Mouse (Mus musculus): ENCODE data around the gene Hipk1.

DNA sequence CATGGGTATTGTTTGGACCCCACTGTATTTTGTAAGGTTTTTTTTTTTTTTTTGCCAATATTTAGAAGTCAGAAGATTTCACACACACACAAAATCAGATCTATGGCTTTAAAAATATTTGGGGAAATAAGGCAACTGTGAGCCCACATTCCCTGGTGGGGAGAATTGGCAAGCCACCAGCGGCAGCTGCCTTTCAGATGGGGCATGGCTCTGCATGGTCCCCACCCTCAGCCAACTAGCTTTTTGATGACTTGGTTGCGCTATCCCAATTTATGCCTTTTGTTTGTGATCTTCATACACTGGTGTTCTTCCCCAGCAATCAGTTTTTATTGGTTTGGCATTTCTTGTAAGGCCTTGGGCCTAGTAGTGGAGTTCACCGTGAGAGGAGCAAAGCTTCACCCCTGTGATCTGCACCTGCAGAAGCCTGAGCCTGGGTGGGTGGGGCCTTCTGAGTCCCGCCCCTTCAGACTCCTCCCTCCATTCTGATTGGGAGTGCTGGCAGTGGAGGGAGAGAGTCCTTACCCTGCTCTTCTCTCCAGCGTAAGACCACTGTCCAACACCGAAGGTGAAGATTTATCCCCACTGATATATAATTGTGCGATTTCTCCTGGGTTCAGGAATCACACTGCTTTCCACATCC, 77.0 kb downstream of the Hipk1 start:
- TF ChIP-seq CTCF (IDR thresholded peaks at IDR 0.05) (no peak), POLR2A (IDR thresholded peaks at IDR 0.05; ENCODE audit: insufficient read depth, low read depth, low read length) (no peak), EP300 (IDR thresholded peaks at IDR 0.05; ENCODE audit: insufficient read depth, low read depth, low read length) (no peak)

All from heart, adult 2 months (tissue).